Mouse (Mus musculus) heart, adult 2 months (tissue): ENCODE results near the gene Ryr1.

Experiments
- CTCF ChIP-seq: fragments of 200-600 bp; IDR thresholded peaks from 2 replicates; pipeline ENCODE4 v1.8.1; 2022; ENCODE audit warnings: antibody characterized with exemption, mild to moderate bottlenecking, moderate library complexity
- EP300 ChIP-seq: fragments of 200-500 bp; IDR thresholded peaks from 2 replicates; pipeline ENCODE4 v1.6.1; 2011; ENCODE audit warnings: low read depth, low read length, control low read depth; ENCODE audit not compliant: insufficient read depth
- POLR2A ChIP-seq: fragments of 200-500 bp; IDR thresholded peaks from 2 replicates; pipeline ENCODE4 v1.6.1; 2011; ENCODE audit warnings: mild to moderate bottlenecking, low read depth, low read length, control low read depth; ENCODE audit not compliant: insufficient read depth

- TF ChIP-seq POLR2A (no peak), CTCF (no peak), EP300 (no peak)
These were observed 27.8 kb downstream of the Ryr1 start for GRCm38 (mm10) chr7:29097131-29097530.
